Mouse (Mus musculus): ENCODE measurements at regions not wholly inside any gene's neighbourhood (a gene's known extent, or its start where the extent isn't known, plus 50 kb on each side); places are given as distances from the start of the nearest gene placed in this dataset.

DNA sequence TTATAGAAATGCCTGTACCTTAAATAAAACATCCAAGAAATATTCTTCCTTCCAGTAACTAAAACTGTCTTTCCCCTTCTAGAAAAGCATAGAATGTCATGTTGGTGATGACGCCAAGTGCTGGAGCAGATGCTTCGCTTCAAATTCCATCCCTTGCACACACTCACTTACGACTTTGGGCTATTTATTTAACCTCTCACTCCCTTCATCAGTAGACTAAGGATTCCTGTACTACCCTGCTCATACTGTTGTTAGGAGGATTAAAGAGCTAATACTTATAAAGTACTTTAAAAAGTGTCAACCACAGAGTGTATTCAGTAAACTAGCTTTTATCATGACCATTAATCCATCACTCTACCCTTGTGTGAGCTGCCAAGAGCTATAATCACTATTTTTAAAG is 296.8 kb upstream of the Cited2 start:
- peak; percentile 5 for DNase-seq (ENCODE audit: low read depth, low spot score)

DNA sequence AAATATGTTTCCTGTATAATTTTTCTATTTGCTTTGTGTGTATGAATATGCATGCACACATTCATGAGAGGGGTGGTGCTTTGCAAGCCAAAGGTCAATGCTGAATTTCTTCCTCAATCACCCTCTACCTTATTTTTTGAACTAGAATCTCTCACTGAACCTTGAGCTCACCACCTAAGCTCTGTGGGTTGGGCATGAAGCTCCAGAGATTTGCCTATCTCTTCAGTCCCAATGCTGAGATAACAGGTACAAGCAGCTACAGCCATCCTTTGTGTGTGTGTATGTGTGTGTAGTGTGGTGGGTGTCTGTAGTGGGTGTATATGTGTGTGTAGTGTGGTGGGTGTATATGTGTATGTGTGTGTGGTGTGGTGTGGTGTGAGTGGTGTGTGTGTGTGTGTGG is 295.7 kb upstream of the Cited2 start:
- no peak for DNase-seq (ENCODE audit: low read depth, low spot score)

DNA sequence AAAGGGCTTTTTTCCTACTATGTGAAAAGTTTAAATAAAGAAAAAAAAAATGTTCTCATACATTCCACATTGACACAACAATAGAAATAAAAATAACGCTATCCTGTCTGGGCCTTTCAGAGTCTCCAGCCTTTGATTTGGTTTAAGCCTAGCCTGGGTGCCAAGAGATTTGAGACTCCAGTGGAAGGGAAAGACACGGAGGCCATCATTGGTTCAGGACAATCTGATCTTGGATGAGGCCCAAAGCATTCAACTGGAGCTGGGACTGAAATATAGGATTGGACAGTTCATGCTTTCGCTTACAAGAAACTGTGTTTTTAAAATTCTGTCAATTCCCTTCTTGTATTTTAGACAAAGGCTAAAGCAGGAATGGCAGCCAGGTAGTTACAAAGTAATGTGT is 294.7 kb upstream of the Cited2 start:
- DNase-seq (ENCODE audit: low read depth, low spot score) = no peak

DNA sequence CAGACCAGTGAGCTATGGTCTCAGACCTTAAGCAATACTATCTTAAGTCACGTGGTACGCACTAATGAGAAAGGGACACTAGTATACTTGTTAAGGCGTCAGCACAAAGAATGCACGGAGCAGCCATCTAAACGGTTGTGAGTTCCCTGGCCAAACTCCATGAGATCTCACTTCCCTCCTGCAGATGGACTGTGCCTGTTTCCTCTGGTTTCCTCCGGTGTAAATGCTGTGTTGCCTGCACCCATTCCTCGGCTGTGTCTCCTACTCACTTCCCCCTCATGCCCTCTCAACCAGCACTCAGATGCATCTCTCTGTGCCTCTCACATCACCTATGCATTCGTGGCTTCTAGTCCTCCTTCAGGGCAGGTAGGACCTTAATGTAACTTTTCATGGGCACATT is 291.9 kb upstream of the Cited2 start:
- DNase-seq (ENCODE audit: low read depth, low spot score) = no peak

GRCm38 (mm10) chr10:17434098-17434497 is 288.9 kb upstream of the Cited2 start:
- DNase-seq (ENCODE audit: low read depth, low spot score) = no peak

- DNase-seq (ENCODE audit: low read depth, low spot score) = no peak
Observed at GRCm38 (mm10) chr10:17450240-17450639, 272.8 kb upstream of the Cited2 start.

- no peak for DNase-seq (ENCODE audit: low read depth, low spot score)
Observed at GRCm38 (mm10) chr10:17470880-17471279, 252.1 kb upstream of the Cited2 start.

GRCm38 (mm10) chr10:17472536-17472935 is 250.5 kb upstream of the Cited2 start:
- DNase-seq (ENCODE audit: low read depth, low spot score) = peak; percentile 53

DNA sequence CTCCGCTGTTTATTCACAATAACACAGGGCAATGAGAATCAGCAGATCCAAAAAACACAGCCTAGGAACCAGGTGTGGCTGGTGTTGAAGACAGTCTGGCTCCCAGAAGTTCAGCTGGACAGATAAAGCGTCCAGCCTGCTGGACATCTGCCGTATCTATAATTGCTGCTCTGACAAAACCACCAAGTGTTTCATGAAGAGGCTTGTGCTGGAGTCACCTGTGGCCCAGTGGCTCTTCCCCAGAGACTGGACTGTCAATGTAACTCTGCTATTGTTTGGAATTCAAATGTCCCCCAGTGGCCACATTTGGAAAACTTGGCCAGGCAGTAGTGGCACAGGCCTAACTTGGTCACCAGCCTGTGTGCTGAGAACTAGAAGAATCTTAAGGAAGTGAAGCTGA is 247.0 kb upstream of the Cited2 start:
- DNase-seq (ENCODE audit: low read depth, low spot score) = no peak

DNA sequence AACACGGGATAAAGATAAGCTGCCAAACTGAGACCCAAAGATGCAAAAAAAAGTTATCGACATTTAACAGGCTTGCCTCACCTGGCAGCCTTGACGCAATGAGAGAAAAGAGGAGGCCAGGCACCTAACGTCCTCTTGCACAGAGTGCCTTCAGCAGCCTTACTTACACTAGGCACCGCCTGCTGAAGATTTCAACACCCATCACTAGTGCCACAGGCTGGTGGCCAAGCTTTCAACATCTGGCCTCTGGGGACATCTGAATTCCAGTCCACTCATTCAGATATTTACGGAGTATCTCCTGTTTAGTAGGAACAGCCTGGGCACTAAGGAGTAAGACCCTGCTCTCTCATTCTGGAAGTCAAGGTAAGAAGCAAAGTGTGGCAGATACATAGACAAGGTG is 246.3 kb upstream of the Cited2 start:
- no peak for DNase-seq (ENCODE audit: low read depth, low spot score)

DNA sequence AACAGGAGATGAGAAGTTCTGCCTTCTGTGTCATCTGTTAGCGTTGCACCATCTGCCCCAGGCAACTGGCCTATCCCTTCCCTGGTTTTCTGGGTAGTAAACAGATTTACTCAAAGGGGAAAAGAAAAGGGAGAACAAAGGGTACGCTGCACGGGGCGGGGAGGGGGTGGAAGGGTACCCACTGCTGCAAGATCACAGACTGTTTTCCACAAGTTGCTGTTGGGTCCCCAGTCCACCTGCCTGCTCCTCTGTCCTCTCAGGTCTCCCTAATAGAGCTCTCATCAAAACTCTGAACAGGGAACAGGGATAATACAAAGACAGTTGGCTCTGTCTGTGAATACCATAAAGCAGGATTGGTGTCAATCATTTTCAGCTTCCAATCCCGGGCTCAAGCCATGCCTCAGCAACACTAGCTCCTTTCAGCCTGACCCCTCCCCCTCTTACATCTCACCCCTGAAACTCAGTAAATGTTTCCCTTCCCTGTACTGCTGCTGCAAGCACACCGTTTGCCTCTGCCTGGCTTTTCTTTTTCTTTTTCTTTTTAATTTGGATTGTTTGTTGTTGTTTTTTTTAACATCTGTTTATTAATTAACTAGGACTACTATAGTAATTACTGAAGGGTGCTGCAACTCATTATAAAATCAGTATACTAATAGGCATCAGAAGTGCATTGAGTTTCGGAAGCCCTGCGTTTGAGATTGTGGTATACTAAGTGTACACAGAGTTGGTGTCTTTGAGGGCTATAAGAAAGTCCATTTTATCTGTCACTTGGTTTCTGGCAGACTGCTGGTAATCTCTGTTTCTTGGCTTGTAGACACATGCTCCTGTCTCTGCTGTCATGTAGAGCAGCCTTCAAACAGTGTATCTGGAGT is 244.0 kb upstream of the Cited2 start:
- peak; percentile 63 for DNase-seq (ENCODE audit: low read depth, low spot score)

- no peak for DNase-seq (ENCODE audit: low read depth, low spot score)
Observed at GRCm38 (mm10) chr10:17482751-17483150, 240.3 kb upstream of the Cited2 start.

GRCm38 (mm10) chr10:17485049-17485449 is 238.0 kb upstream of the Cited2 start:
- no peak for DNase-seq (ENCODE audit: low read depth, low spot score)

GRCm38 (mm10) chr10:17485515-17485914 is 237.5 kb upstream of the Cited2 start:
- no peak for DNase-seq (ENCODE audit: low read depth, low spot score)

- no peak for DNase-seq (ENCODE audit: low read depth, low spot score)
Observed at GRCm38 (mm10) chr10:17486011-17486410, 237.0 kb upstream of the Cited2 start.

DNA sequence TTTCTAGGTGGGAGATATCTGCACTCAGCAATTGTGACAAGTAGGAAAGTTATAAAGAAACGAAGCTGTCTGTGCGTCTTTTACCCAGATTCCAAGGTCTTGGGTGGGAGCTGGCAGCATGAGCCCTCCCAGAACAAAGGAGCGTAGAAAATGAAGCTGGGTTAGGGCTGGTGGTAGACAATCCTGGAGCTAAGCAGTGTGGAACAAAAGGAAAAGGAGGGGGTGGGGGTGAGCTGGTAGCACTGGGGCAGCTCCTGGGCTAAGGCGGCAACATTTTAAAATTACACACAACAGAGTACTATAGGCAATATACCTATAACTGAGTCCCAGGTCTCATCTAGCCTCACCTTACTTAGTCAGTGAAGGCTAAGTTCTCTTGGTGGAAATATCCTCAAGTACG is 235.6 kb upstream of the Cited2 start:
- DNase-seq (ENCODE audit: low read depth, low spot score) = no peak

- DNase-seq (ENCODE audit: low read depth, low spot score) = no peak
Observed at GRCm38 (mm10) chr10:17491611-17492305, 231.3 kb upstream of the Cited2 start.

DNA sequence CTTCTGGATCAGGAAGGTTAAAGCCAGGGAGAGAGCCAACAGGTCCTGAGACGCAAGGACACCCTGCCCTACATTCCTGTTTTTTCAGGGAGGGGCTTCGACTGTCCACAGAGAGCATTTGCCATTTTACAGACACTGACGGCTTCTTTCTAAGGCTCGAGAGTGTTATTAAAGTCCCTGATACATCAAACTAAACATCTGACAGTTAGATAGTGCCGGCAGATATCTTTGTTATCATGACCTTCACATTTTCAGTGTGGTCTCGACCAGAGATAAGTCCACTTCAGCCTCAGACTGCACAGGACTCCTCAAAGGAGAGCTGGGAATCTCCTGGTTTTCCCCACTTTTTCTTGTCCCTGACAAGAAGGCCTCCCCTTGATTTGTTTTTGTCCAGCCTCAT is 229.9 kb upstream of the Cited2 start:
- DNase-seq (ENCODE audit: low read depth, low spot score) = no peak

DNA sequence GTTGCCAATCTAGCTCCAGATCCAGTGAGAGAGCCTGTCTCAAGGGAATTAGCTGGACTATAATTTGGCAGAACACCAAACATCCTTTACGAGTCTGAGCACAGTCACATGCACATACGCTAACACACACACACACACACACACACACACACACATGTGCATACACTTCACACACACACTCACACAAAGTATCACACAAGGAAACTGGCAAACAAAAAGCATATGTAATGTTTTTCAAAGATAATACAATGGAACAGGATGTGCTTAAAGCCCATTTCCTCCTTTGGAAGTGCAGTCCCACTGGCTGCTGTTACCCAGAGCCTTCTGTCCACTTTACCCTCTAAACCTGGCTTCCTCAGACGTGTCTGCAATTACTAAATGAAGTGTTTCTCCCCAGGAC is 226.2 kb upstream of the Cited2 start:
- DNase-seq (ENCODE audit: low read depth, low spot score) = no peak

DNA sequence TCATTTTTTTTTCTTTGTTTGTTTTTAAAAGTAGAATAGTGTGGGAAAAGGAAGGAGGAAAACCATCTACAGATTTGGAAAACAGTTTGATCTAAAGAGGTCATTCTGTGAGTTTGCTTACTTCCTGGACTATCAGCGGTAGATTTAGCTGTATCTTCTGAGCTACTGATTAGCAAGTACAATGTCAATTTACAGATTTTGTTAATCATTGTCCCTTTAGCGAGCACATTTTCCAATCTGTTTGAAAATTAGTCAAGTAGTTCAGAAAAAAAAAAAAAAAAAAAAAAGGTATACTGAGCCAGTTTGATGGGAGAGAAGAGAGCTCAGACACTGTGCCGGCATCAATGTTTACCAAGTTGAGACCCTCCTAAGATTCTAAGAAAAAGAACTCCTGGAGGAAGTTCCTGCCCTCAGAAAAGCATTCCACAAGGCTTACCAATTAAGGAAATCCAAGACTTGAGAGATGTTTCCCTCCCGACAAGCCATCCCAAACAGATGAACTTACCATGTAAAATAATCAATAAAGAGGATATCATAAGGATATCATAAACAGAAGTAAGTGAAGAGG is 212.3 kb upstream of the Cited2 start:
- no peak for DNase-seq (ENCODE audit: low read depth, low spot score)

DNA sequence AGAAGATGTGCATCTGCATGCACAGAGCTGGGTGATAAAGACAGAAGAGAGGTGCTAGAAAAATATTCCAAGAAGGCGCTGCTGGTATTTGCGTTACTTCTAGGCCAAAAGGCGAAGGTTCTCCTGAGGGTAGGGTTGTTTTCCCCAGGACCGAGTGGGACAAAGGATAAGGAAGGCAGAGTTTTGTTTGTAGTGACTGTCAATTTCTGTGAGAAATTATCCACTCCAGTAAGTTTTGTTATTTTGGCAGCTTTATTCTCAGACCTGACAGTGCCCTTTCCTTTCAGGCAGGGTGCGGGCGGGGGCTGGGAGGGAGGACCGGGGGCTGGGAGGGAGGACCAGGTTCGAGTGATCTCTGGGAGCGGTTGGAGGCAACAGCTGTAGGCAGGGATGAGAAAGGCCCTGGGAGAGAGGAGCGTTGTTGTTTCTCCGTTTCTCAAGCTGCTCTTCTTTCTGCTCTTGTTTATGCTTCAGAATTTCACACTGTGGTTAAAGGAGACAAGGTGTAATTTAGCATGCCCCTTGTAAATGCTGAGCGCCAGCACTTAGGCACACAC is 211.2 kb upstream of the Cited2 start:
- DNase-seq (ENCODE audit: low read depth, low spot score) = no peak

- no peak for DNase-seq (ENCODE audit: low read depth, low spot score)
Observed at GRCm38 (mm10) chr10:17512487-17512886, 210.5 kb upstream of the Cited2 start.

Measured in mesoderm, embryonic 11.5 days (tissue).